Mouse (Mus musculus) MEL (cell line): Measurements from ENCODE around the gene Padi4. TPM values are rescaled to one million over a fixed set of nuclear protein-coding genes. Genes with fewer than 3 reads are reported as not detected.

Experiments used
- DNase-seq: peaks from one replicate; pipeline ENCODE4 v3.0.0; 2011; ENCODE audit warnings: low read depth, low spot score
- H3K27ac ChIP-seq: 2 replicates; pipeline ENCODE4 v1.5.1; 2012; ENCODE audit warnings: low read depth, mild to moderate bottlenecking, control low read depth, low read length, moderate library complexity; ENCODE audit not compliant: control insufficient read depth
- H3K27me3 ChIP-seq, 2 experiments: fragments of 150-350 bp in 1 of 2; sonication (generic) in 1 of 2; 2 replicates each; pipeline ENCODE4 v1.6.1; 2012; ENCODE audit warnings: low read length in 2 of 2, mild to moderate bottlenecking in 2 of 2, improper control_type of control experiment in 1 of 2, moderate library complexity in 1 of 2; ENCODE audit not compliant: insufficient read depth in 2 of 2, control insufficient read depth in 1 of 2
- H3K36me3 ChIP-seq, 2 experiments: 2 replicates each; pipeline ENCODE4 v1.6.1; 2012 to 2014; ENCODE audit warnings: low read length in 2 of 2, improper control_type of control experiment in 1 of 2, inconsistent platforms in 1 of 2, mild to moderate bottlenecking in 1 of 2; ENCODE audit not compliant: insufficient read depth in 2 of 2, control insufficient read depth in 1 of 2
- H3K4me1 ChIP-seq, 2 experiments: fragments of 150-350 bp in 1 of 2; sonication (generic) in 1 of 2; 2 replicates each; pipeline ENCODE4 v1.6.1; 2012; ENCODE audit warnings: low read length in 2 of 2, improper control_type of control experiment in 1 of 2, mild to moderate bottlenecking in 1 of 2; ENCODE audit not compliant: insufficient read depth in 2 of 2, control insufficient read depth in 1 of 2
- H3K4me3 ChIP-seq, 2 experiments: fragments of 150-350 bp in 1 of 2; sonication (generic) in 1 of 2; 2 replicates each; pipeline ENCODE4 v1.5.1; 2012; ENCODE audit warnings: low read depth in 2 of 2, low read length in 2 of 2, mild to moderate bottlenecking in 2 of 2, moderate library complexity in 2 of 2, control low read depth in 1 of 2, improper control_type of control experiment in 1 of 2; ENCODE audit not compliant: control insufficient read depth in 1 of 2, insufficient read depth in 1 of 2
- H3K79me2 ChIP-seq: 2 replicates; pipeline ENCODE4 v1.6.1; 2012; ENCODE audit warnings: mild to moderate bottlenecking, low read length, moderate library complexity; ENCODE audit not compliant: control insufficient read depth, poor library complexity, insufficient read depth
- H3K9ac ChIP-seq: 2 replicates; pipeline ENCODE4 v1.6.1; 2012; ENCODE audit warnings: low read depth, mild to moderate bottlenecking, control low read depth, low read length, moderate library complexity; ENCODE audit not compliant: control insufficient read depth, poor library complexity, severe bottlenecking
- H3K9me3 ChIP-seq: fragments of 150-350 bp; sonication (generic); replicated peaks from 2 replicates; pipeline ENCODE4 v1.6.1; 2012; ENCODE audit warnings: mild to moderate bottlenecking, low read length, improper control_type of control experiment, moderate library complexity; ENCODE audit not compliant: insufficient read depth
- CHD1 ChIP-seq: IDR thresholded peaks from 2 replicates; pipeline ENCODE4 v1.6.1; 2012; ENCODE audit warnings: low read depth, mild to moderate bottlenecking, inconsistent platforms, low read length, improper control_type of control experiment
- CHD2 ChIP-seq: IDR thresholded peaks from 2 replicates; pipeline ENCODE4 v1.6.1; 2011; ENCODE audit warnings: low read length, improper control_type of control experiment
- CTCF ChIP-seq, 3 experiments: IDR thresholded peaks in 2 of 3; conservative IDR thresholded peaks in 1 of 3; 2 replicates each; pipeline ENCODE4 v1.5.1; 2011 to 2012; ENCODE audit warnings: low read length in 3 of 3, low read depth in 2 of 3, mild to moderate bottlenecking in 2 of 3, improper control_type of control experiment in 1 of 3, inconsistent platforms in 1 of 3, mixed read lengths in 1 of 3, moderate library complexity in 1 of 3; ENCODE audit not compliant: control insufficient read depth in 1 of 3, insufficient read depth in 1 of 3, poor library complexity in 1 of 3, severe bottlenecking in 1 of 3
- EP300 ChIP-seq, 2 experiments: IDR thresholded peaks; 2 replicates each; pipeline ENCODE4 v1.6.1; 2011; ENCODE audit warnings: improper control_type of control experiment in 2 of 2, low read length in 2 of 2, low read depth in 1 of 2, mild to moderate bottlenecking in 1 of 2
- ETS1 ChIP-seq: IDR thresholded peaks from 2 replicates; pipeline ENCODE4 v1.6.1; 2012; ENCODE audit warnings: low read depth, mild to moderate bottlenecking, inconsistent platforms, low read length, improper control_type of control experiment, moderate library complexity
- GATA1 ChIP-seq: IDR thresholded peaks from 2 replicates; pipeline ENCODE4 v1.6.1; 2011; ENCODE audit warnings: low read depth, low read length, improper control_type of control experiment
- HCFC1 ChIP-seq: IDR thresholded peaks from 2 replicates; pipeline ENCODE4 v1.6.1; 2012; ENCODE audit warnings: low read depth, mild to moderate bottlenecking, inconsistent platforms, low read length, improper control_type of control experiment, moderate library complexity
- MAFK ChIP-seq: IDR thresholded peaks from 2 replicates; pipeline ENCODE4 v1.6.1; 2011; ENCODE audit warnings: low read depth, mild to moderate bottlenecking, low read length, improper control_type of control experiment, borderline replicate concordance
- MAZ ChIP-seq: IDR thresholded peaks from 2 replicates; pipeline ENCODE4 v1.6.1; 2012; ENCODE audit warnings: low read depth, mild to moderate bottlenecking, inconsistent platforms, low read length, improper control_type of control experiment
- MEF2A ChIP-seq: IDR thresholded peaks from 2 replicates; pipeline ENCODE4 v1.6.1; 2014; ENCODE audit warnings: low read depth, mild to moderate bottlenecking, inconsistent platforms, low read length, improper control_type of control experiment; ENCODE audit not compliant: poor library complexity, insufficient replicate concordance, severe bottlenecking; ENCODE audit errors: extremely low read depth
- MXI1 ChIP-seq: IDR thresholded peaks from 2 replicates; pipeline ENCODE4 v1.6.1; 2011; ENCODE audit warnings: mild to moderate bottlenecking, low read depth, low read length, improper control_type of control experiment
- NELFE ChIP-seq: IDR thresholded peaks from 2 replicates; pipeline ENCODE4 v1.6.1; 2011; ENCODE audit warnings: low read depth, low read length, improper control_type of control experiment
- NRF1 ChIP-seq: IDR thresholded peaks from 2 replicates; pipeline ENCODE4 v1.6.1; 2014; ENCODE audit warnings: low read depth, mild to moderate bottlenecking, inconsistent platforms, low read length, improper control_type of control experiment, moderate library complexity; ENCODE audit not compliant: poor library complexity, insufficient read depth, severe bottlenecking
- POLR2A ChIP-seq, 2 experiments: IDR thresholded peaks; 2 replicates each; pipeline ENCODE4 v1.6.1; 2011 to 2012; ENCODE audit warnings: low read length in 2 of 2, mild to moderate bottlenecking in 2 of 2, control low read depth in 1 of 2, improper control_type of control experiment in 1 of 2, low read depth in 1 of 2, moderate library complexity in 1 of 2; ENCODE audit not compliant: control insufficient read depth in 1 of 2, insufficient read depth in 1 of 2, poor library complexity in 1 of 2
- RAD21 ChIP-seq: IDR thresholded peaks from 2 replicates; pipeline ENCODE4 v1.6.1; 2011; ENCODE audit warnings: mild to moderate bottlenecking, low read depth, low read length, improper control_type of control experiment
- RCOR1 ChIP-seq: IDR thresholded peaks from 2 replicates; pipeline ENCODE4 v1.6.1; 2012; ENCODE audit warnings: low read depth, mild to moderate bottlenecking, inconsistent platforms, low read length, improper control_type of control experiment
- SIN3A ChIP-seq: IDR thresholded peaks from 2 replicates; pipeline ENCODE4 v1.6.1; 2012; ENCODE audit warnings: low read length, improper control_type of control experiment, inconsistent platforms
- SMC3 ChIP-seq: IDR thresholded peaks from 2 replicates; pipeline ENCODE4 v1.6.1; 2011; ENCODE audit warnings: low read depth, low read length, improper control_type of control experiment
- TAL1 ChIP-seq: IDR thresholded peaks from 2 replicates; pipeline ENCODE4 v1.6.1; 2012; ENCODE audit warnings: mild to moderate bottlenecking, inconsistent platforms, low read length, moderate library complexity, mixed read lengths
- TBP ChIP-seq: IDR thresholded peaks from 2 replicates; pipeline ENCODE4 v1.8.0; 2011; ENCODE audit warnings: low read depth, low read length, improper control_type of control experiment
- USF1 ChIP-seq: IDR thresholded peaks from 2 replicates; pipeline ENCODE4 v1.6.1; 2014; ENCODE audit warnings: low read depth, mild to moderate bottlenecking, inconsistent platforms, low read length, improper control_type of control experiment, moderate library complexity
- USF2 ChIP-seq, 2 experiments: IDR thresholded peaks; 2 replicates each; pipeline ENCODE4 v1.6.1; 2011 to 2012; ENCODE audit warnings: improper control_type of control experiment in 2 of 2, low read length in 2 of 2, borderline replicate concordance in 1 of 2, inconsistent platforms in 1 of 2, low read depth in 1 of 2, mild to moderate bottlenecking in 1 of 2; ENCODE audit not compliant: insufficient read depth in 1 of 2
- ZKSCAN1 ChIP-seq: IDR thresholded peaks from 2 replicates; pipeline ENCODE4 v1.6.1; 2012; ENCODE audit warnings: low read depth, mild to moderate bottlenecking, inconsistent platforms, low read length, improper control_type of control experiment, moderate library complexity
- ZMIZ1 ChIP-seq: IDR thresholded peaks from 2 replicates; pipeline ENCODE4 v1.6.1; 2012; ENCODE audit warnings: low read depth, mild to moderate bottlenecking, inconsistent platforms, low read length, improper control_type of control experiment, moderate library complexity
- polyA plus RNA-seq, 2 experiments: library from polyadenylated mRNA; stranded (reverse) in 1 of 2; unstranded in 1 of 2; fragments of >175 nt in 1 of 2; fragments of >200 nt in 1 of 2; gene quantifications; 2 replicates each; pipeline versions ENCODE4 v1.2.1 to v1.2.4; 2012; ENCODE audit warnings: low replicate concordance in 2 of 2, low read depth in 1 of 2; ENCODE audit not compliant: insufficient read length in 2 of 2, insufficient read depth in 1 of 2, missing spikeins in 1 of 2
- total RNA-seq: library from RNA; depleted of rRNA; stranded (reverse); fragments of 300-350 nt; gene quantifications from 2 replicates; pipeline ENCODE4 v1.2.3, GENCODE M21; 2012

Padi4 gene
- total and polyA plus RNA-seq, 3 experiments = not detected

DNA sequence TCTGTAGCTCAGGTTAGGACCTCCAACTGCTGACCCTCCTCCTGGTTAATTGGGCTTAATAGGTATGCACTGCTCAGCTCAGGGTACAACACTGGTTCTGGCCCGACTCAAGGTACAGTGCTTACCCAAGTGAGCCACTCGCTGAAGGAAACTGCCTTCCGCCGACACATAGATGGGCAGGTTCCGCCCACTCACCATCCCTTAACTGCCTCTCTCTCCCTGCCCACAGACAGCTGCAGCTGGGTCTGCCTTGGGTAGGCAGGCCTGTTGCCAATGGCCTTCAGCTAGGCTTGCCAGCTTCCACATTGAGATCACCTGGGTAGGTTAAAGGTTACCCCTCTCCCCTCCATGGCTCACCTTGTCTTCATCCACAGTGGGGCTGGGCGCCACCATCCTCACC, 32.6 kb downstream of the Padi4 start:
- H3K4me1 ChIP-seq = peaks cover 0 to 5% of the 10 kb centered on the region in 2 experiments; a peak in 1 of 4 replicates
- no peak for DNase-seq
- no peaks in the 10 kb centered on the region for H3K79me2 ChIP-seq
- TF ChIP-seq HCFC1 (no peak), RCOR1 (no peak), POLR2A (IDR thresholded peaks at IDR 0.05; ENCODE audit: control insufficient read depth in 1 of 2, insufficient read depth in 1 of 2, low read depth in 1 of 2, low read length in 2 of 2, poor library complexity in 1 of 2) (no peak), CTCF (IDR thresholded peaks at IDR 0.05 in 2 of 3, conservative IDR thresholded peaks at IDR 0.05 in 1 of 3; ENCODE audit: control insufficient read depth in 1 of 3, insufficient read depth in 1 of 3, low read depth in 2 of 3, low read length in 3 of 3, poor library complexity in 1 of 3, severe bottlenecking in 1 of 3) (no peak), SMC3 (no peak), MAFK (no peak), NRF1 (no peak), MXI1 (no peak), MEF2A (no peak), CHD1 (no peak), ZMIZ1 (no peak), USF1 (no peak), SIN3A (no peak), RAD21 (no peak), USF2 (IDR thresholded peaks at IDR 0.05; ENCODE audit: borderline replicate concordance in 1 of 2, insufficient read depth in 1 of 2, low read depth in 1 of 2, low read length in 2 of 2) (no peak), ZKSCAN1 (no peak), ETS1 (no peak), EP300 (IDR thresholded peaks at IDR 0.05; ENCODE audit: low read depth in 1 of 2, low read length in 2 of 2) (no peak), MAZ (no peak)
- H3K9me3 ChIP-seq = no peaks in the 10 kb centered on the region
- H3K4me3 ChIP-seq = no peak overlapping the region
- H3K9ac ChIP-seq = no peak overlapping the region
- H3K27me3 ChIP-seq = no peaks in the 10 kb centered on the region
- H3K27ac ChIP-seq = no peak overlapping the region
- no peaks in the 10 kb centered on the region for H3K36me3 ChIP-seq

DNA sequence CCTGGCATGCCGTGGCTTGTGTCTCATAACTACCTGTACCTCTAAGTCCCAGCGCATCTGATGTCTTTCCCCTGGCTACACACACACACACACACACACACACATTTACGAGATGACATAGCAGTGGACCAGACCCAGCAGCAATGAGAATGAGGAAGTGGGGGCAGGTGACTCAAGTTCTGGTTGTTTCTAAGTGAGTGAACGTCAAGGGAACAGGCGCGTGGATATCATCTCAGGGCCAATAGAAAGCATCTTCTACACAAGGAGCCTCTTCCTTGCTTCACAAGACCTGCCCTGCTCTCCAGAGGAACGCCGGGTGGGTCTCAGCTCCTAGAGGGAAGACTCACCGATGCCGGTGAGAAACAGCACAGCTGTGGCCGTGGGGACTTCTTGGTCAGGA, 33.4 kb downstream of the Padi4 start:
- no peak overlapping the region for H3K4me3 ChIP-seq
- TF ChIP-seq TBP (no peak), TAL1 (no peak), CHD2 (no peak), SMC3 (no peak), NELFE (no peak), CTCF (IDR thresholded peaks at IDR 0.05 in 2 of 3, conservative IDR thresholded peaks at IDR 0.05 in 1 of 3; ENCODE audit: control insufficient read depth in 1 of 3, insufficient read depth in 1 of 3, low read depth in 2 of 3, low read length in 3 of 3, poor library complexity in 1 of 3, severe bottlenecking in 1 of 3) (no peak), GATA1 (no peak), RCOR1 (no peak), EP300 (IDR thresholded peaks at IDR 0.05; ENCODE audit: low read depth in 1 of 2, low read length in 2 of 2) (no peak)
- H3K4me1 ChIP-seq = peaks cover 0 to 5% of the 10 kb centered on the region in 2 experiments; a peak in 1 of 4 replicates
- no peaks in the 10 kb centered on the region for H3K36me3 ChIP-seq
- H3K79me2 ChIP-seq = no peaks in the 10 kb centered on the region
- H3K9ac ChIP-seq = no peak overlapping the region
- H3K27me3 ChIP-seq = no peaks in the 10 kb centered on the region
- no peak overlapping the region for H3K27ac ChIP-seq
- no peaks in the 10 kb centered on the region for H3K9me3 ChIP-seq
- peak; percentile 61 for DNase-seq
